Mouse (Mus musculus) lung, adult 18-20 months (tissue): Measurements from ENCODE around the gene Nmd3.

Experiments
- DNase-seq, 2 experiments: peaks; one replicate each; pipeline ENCODE4 v3.0.0; 2022; ENCODE audit warnings: mixed read lengths in 2 of 2

Nmd3 gene

GRCm38 (mm10) chr3:69763630-69764565 is 42.1 kb downstream of the Nmd3 start:
- peak in 1 of 2 experiments; percentile 5 for DNase-seq

GRCm38 (mm10) chr3:69765206-69765605 is 43.4 kb downstream of the Nmd3 start:
- DNase-seq, result no peak

GRCm38 (mm10) chr3:69769150-69769549 is 47.4 kb downstream of the Nmd3 start:
- no peak for DNase-seq

- DNase-seq, result no peak
Observed at GRCm38 (mm10) chr3:69773356-69773755, 51.6 kb downstream of the Nmd3 start.

- no peak for DNase-seq
Observed at GRCm38 (mm10) chr3:69779246-69779796, 57.5 kb downstream of the Nmd3 start.

GRCm38 (mm10) chr3:69792823-69793417 is 71.1 kb downstream of the Nmd3 start:
- DNase-seq, result peak; percentile 7 to 33

- no peak for DNase-seq
Observed at GRCm38 (mm10) chr3:69797533-69797932, 75.7 kb downstream of the Nmd3 start.

GRCm38 (mm10) chr3:69797969-69798368 is 76.2 kb downstream of the Nmd3 start:
- no peak for DNase-seq

- DNase-seq, result no peak
Observed at GRCm38 (mm10) chr3:69799096-69799495, 77.3 kb downstream of the Nmd3 start.

- DNase-seq, result no peak
Observed at GRCm38 (mm10) chr3:69800829-69801384, 79.1 kb downstream of the Nmd3 start.

- no peak for DNase-seq
Observed at GRCm38 (mm10) chr3:69803137-69803536, 81.4 kb downstream of the Nmd3 start.
